Mouse (Mus musculus): ENCODE measurements around the gene Card14. TPM values are rescaled to one million over a fixed set of nuclear protein-coding genes. Genes with fewer than 3 reads are reported as not detected.
A peak's percentile ranks its signal among the peaks of the same experiment; 100 is the strongest.

Gene Card14
- total RNA-seq, 2 experiments from 2014 or later = 0.14 to 0.18 TPM

GRCm38 (mm10) chr11:119391386-119392000 lies 83.9 kb downstream of the Card14 start:
- intact Hi-C loops (cut with DNase I) = loop anchor here (10.0 kb wide), 1 partner anchor 367 kb away; the partner anchor contains the start of gene Cbx2
- no peak for DNase-seq (ENCODE audit: low spot score in 2 of 2)

GRCm38 (mm10) chr11:119392001-119392614 lies 84.5 kb downstream of the Card14 start:
- no peak for DNase-seq (ENCODE audit: low spot score in 2 of 2)
- intact Hi-C loops (cut with DNase I) = loop anchor here (10.0 kb wide), 1 partner anchor 367 kb away; the partner anchor contains the start of gene Cbx2

- intact Hi-C loops (cut with DNase I) = loop anchor here (10.0 kb wide), 1 partner anchor 368 kb away; the partner anchor contains the start of gene Cbx2
- peak; percentile 8 to 14 for DNase-seq (ENCODE audit: low spot score in 2 of 2)
Measured at GRCm38 (mm10) chr11:119392800-119393482, 85.4 kb downstream of the Card14 start, which contains the start of gene Rnf213. Rnf213 (plus strand) TSS chr11:119393100.

GRCm38 (mm10) chr11:119393483-119393804 lies 85.9 kb downstream of the Card14 start:
- intact Hi-C loops (cut with DNase I) = loop anchor here (10.0 kb wide), 1 partner anchor 369 kb away; the partner anchor contains the start of gene Cbx2
- no peak for DNase-seq (ENCODE audit: low spot score in 2 of 2)

GRCm38 (mm10) chr11:119394210-119394609 lies 86.6 kb downstream of the Card14 start:
- DNase-seq (ENCODE audit: low spot score in 2 of 2) = no peak
- intact Hi-C loops (cut with DNase I) = loop anchor here (10.0 kb wide), 1 partner anchor 369 kb away; the partner anchor contains the start of gene Cbx2

Small RNAs within 50 kb of the gene (microRNA-seq; reads per million reads assigned to microRNA genes)
- 0 reads per million in 2 experiments for gene Mir1932

Other genes starting within 250 kb of the Card14 start
- gene Cbx4, start 221.5 kb upstream of the Card14 start, total RNA-seq (2021) = 10 to 100 TPM; 59.5 to 66.2 TPM
- gene Tbc1d16, start 79.3 kb upstream of the Card14 start, total RNA-seq (2021) = 10 to 100 TPM; 32.1 to 40.9 TPM
- gene Ccdc40, start 79.2 kb upstream of the Card14 start, total RNA-seq (2021) = 1 to 10 TPM in 1 of 2 experiments, under 1 TPM in 1; 0.98 to 1.4 TPM
- 100 to 1,000 TPM; 232 to 233 TPM for gene Gaa, start 39.9 kb upstream of the Card14 start, total RNA-seq (2021)
- 10 to 100 TPM; 72.1 to 79.0 TPM for gene Eif4a3, start 7.7 kb upstream of the Card14 start, total RNA-seq (2021)
- gene Sgsh, start 47.8 kb downstream of the Card14 start, total RNA-seq (2021) = 1 to 10 TPM; 3.9 to 4.4 TPM
- 1 to 10 TPM; 4.5 TPM for gene Slc26a11, start 47.8 kb downstream of the Card14 start, total RNA-seq (2021)
- 1 to 10 TPM; 2.2 to 2.6 TPM for gene Rnf213, start 85.3 kb downstream of the Card14 start, total RNA-seq (2021)
- 10 to 100 TPM; 21.9 to 31.1 TPM for gene Endov, start 183.6 kb downstream of the Card14 start, total RNA-seq (2021)
- gene Nptx1, start 240.0 kb downstream of the Card14 start, total RNA-seq (2021) = 100 to 1,000 TPM; 182 to 222 TPM

All from left cerebral cortex, postnatal 25 days (tissue).